Mouse (Mus musculus) T-helper 17 cell (primary cell): ENCODE results near the gene Edc3.

Experiments
- in situ Hi-C, 2 experiments: fragments of 300-600 bp; cut with MboI, MseI; formaldehyde crosslinking; loops; 1 replicate in 1 of 2; 2 replicates in 1 of 2; pipeline ENCODE4 v1.15.1; 2025; ENCODE audit warnings: high pct_unique_total_duplicates in 2 of 2

Edc3 gene

GRCm38 (mm10) chr9:57761563-57762551 lies 53.5 kb downstream of the Edc3 start:
- in situ Hi-C loops: loop anchor here (10.0 kb wide), 3 partner anchors 233 to 687 kb away; partner anchors contain the start of gene Sin3a (in 1 of the 2)

GRCm38 (mm10) chr9:57762563-57762991 lies 54.2 kb downstream of the Edc3 start:
- in situ Hi-C loops: loop anchor here (10.0 kb wide), 3 partner anchors 232 to 688 kb away; partner anchors contain the start of gene Sin3a (in 1 of the 2)

- in situ Hi-C loops: loop anchor here (10.0 kb wide), 3 partner anchors 230 to 690 kb away; partner anchors contain the start of gene Sin3a (in 1 of the 2)
These were observed 56.0 kb downstream of the Edc3 start for GRCm38 (mm10) chr9:57764147-57764973.

- in situ Hi-C loops: loop anchor here (5.0 to 10.0 kb wide), 4 partner anchors 227 to 690 kb away; partner anchors contain the start of gene Sin3a (in 1 of the 2)
These were observed 56.6 kb downstream of the Edc3 start for GRCm38 (mm10) chr9:57764974-57765363.

GRCm38 (mm10) chr9:57765364-57766351 lies 57.3 kb downstream of the Edc3 start, which contains the start of gene Clk3:
TSS of gene Clk3 (minus strand) at chr9:57765860.
- in situ Hi-C loops: loop anchor here (5.0 to 10.0 kb wide), 4 partner anchors 227 to 691 kb away; partner anchors contain the start of gene Sin3a (in 1 of the 2)

GRCm38 (mm10) chr9:57766431-57766830 lies 58.1 kb downstream of the Edc3 start:
- in situ Hi-C loops: loop anchor here (5.0 to 10.0 kb wide), 4 partner anchors 226 to 692 kb away; partner anchors contain the start of gene Sin3a (in 1 of the 2)

- in situ Hi-C loops: loop anchor here (5.0 to 10.0 kb wide), 4 partner anchors 225 to 692 kb away; partner anchors contain the start of gene Sin3a (in 1 of the 2)
These were observed 58.9 kb downstream of the Edc3 start for GRCm38 (mm10) chr9:57767231-57767630.

GRCm38 (mm10) chr9:57769539-57770069 lies 61.3 kb downstream of the Edc3 start:
- in situ Hi-C loops: loop anchor here (5.0 to 10.0 kb wide), 4 partner anchors 223 to 695 kb away; partner anchors contain the start of gene Sin3a (in 1 of the 2)

- in situ Hi-C loops: no loop called here
These were observed 61.9 kb downstream of the Edc3 start for GRCm38 (mm10) chr9:57770214-57770613.

GRCm38 (mm10) chr9:57770836-57771235 lies 62.5 kb downstream of the Edc3 start:
- in situ Hi-C loops: no loop called here

GRCm38 (mm10) chr9:57773754-57774153 lies 65.4 kb downstream of the Edc3 start:
- in situ Hi-C loops: no loop called here

GRCm38 (mm10) chr9:57774168-57774567 lies 65.8 kb downstream of the Edc3 start:
- in situ Hi-C loops: no loop called here

- in situ Hi-C loops: loop anchor here in 1 of 2 experiments (5.0 kb wide), 1 partner anchor 72 kb away; no protein-coding TSS in a partner anchor
These were observed 66.7 kb downstream of the Edc3 start for GRCm38 (mm10) chr9:57775026-57775425.

- in situ Hi-C loops: loop anchor here in 1 of 2 experiments (5.0 kb wide), 1 partner anchor 72 kb away; no protein-coding TSS in a partner anchor
These were observed 67.4 kb downstream of the Edc3 start for GRCm38 (mm10) chr9:57775736-57776135.

GRCm38 (mm10) chr9:57782656-57783055 lies 74.3 kb downstream of the Edc3 start:
- in situ Hi-C loops: no loop called here

GRCm38 (mm10) chr9:57789733-57790132 lies 81.4 kb downstream of the Edc3 start:
- in situ Hi-C loops: no loop called here

GRCm38 (mm10) chr9:57797456-57797855 lies 89.1 kb downstream of the Edc3 start:
- in situ Hi-C loops: no loop called here

- in situ Hi-C loops: no loop called here
These were observed 90.4 kb downstream of the Edc3 start for GRCm38 (mm10) chr9:57798725-57799253.

- in situ Hi-C loops: no loop called here
These were observed 92.1 kb downstream of the Edc3 start for GRCm38 (mm10) chr9:57800325-57800975.
